Mouse (Mus musculus) MEL (cell line): ENCODE data around the gene Zfp865. TPM values are rescaled to one million over a fixed set of nuclear protein-coding genes. Genes with fewer than 3 reads are reported as not detected.

Experiments
- DNase-seq: peaks from one replicate; pipeline ENCODE4 v3.0.0; 2011; ENCODE audit warnings: low read depth, low spot score
- H3K27ac ChIP-seq: 2 replicates; pipeline ENCODE4 v1.5.1; 2012; ENCODE audit warnings: low read depth, mild to moderate bottlenecking, control low read depth, low read length, moderate library complexity; ENCODE audit not compliant: control insufficient read depth
- H3K27me3 ChIP-seq, 2 experiments: fragments of 150-350 bp in 1 of 2; sonication (generic) in 1 of 2; 2 replicates each; pipeline ENCODE4 v1.6.1; 2012; ENCODE audit warnings: low read length in 2 of 2, mild to moderate bottlenecking in 2 of 2, improper control_type of control experiment in 1 of 2, moderate library complexity in 1 of 2; ENCODE audit not compliant: insufficient read depth in 2 of 2, control insufficient read depth in 1 of 2
- H3K36me3 ChIP-seq, 2 experiments: 2 replicates each; pipeline ENCODE4 v1.6.1; 2012 to 2014; ENCODE audit warnings: low read length in 2 of 2, improper control_type of control experiment in 1 of 2, inconsistent platforms in 1 of 2, mild to moderate bottlenecking in 1 of 2; ENCODE audit not compliant: insufficient read depth in 2 of 2, control insufficient read depth in 1 of 2
- H3K4me1 ChIP-seq, 2 experiments: fragments of 150-350 bp in 1 of 2; sonication (generic) in 1 of 2; 2 replicates each; pipeline ENCODE4 v1.6.1; 2012; ENCODE audit warnings: low read length in 2 of 2, improper control_type of control experiment in 1 of 2, mild to moderate bottlenecking in 1 of 2; ENCODE audit not compliant: insufficient read depth in 2 of 2, control insufficient read depth in 1 of 2
- H3K4me3 ChIP-seq, 2 experiments: fragments of 150-350 bp in 1 of 2; sonication (generic) in 1 of 2; 2 replicates each; pipeline ENCODE4 v1.5.1; 2012; ENCODE audit warnings: low read depth in 2 of 2, low read length in 2 of 2, mild to moderate bottlenecking in 2 of 2, moderate library complexity in 2 of 2, control low read depth in 1 of 2, improper control_type of control experiment in 1 of 2; ENCODE audit not compliant: control insufficient read depth in 1 of 2, insufficient read depth in 1 of 2
- H3K79me2 ChIP-seq: 2 replicates; pipeline ENCODE4 v1.6.1; 2012; ENCODE audit warnings: mild to moderate bottlenecking, low read length, moderate library complexity; ENCODE audit not compliant: control insufficient read depth, poor library complexity, insufficient read depth
- H3K9ac ChIP-seq: 2 replicates; pipeline ENCODE4 v1.6.1; 2012; ENCODE audit warnings: low read depth, mild to moderate bottlenecking, control low read depth, low read length, moderate library complexity; ENCODE audit not compliant: control insufficient read depth, poor library complexity, severe bottlenecking
- H3K9me3 ChIP-seq: fragments of 150-350 bp; sonication (generic); replicated peaks from 2 replicates; pipeline ENCODE4 v1.6.1; 2012; ENCODE audit warnings: mild to moderate bottlenecking, low read length, improper control_type of control experiment, moderate library complexity; ENCODE audit not compliant: insufficient read depth
- CHD2 ChIP-seq: IDR thresholded peaks from 2 replicates; pipeline ENCODE4 v1.6.1; 2011; ENCODE audit warnings: low read length, improper control_type of control experiment
- CTCF ChIP-seq, 3 experiments: IDR thresholded peaks in 2 of 3; conservative IDR thresholded peaks in 1 of 3; 2 replicates each; pipeline ENCODE4 v1.5.1; 2011 to 2012; ENCODE audit warnings: low read length in 3 of 3, low read depth in 2 of 3, mild to moderate bottlenecking in 2 of 3, improper control_type of control experiment in 1 of 3, inconsistent platforms in 1 of 3, mixed read lengths in 1 of 3, moderate library complexity in 1 of 3; ENCODE audit not compliant: control insufficient read depth in 1 of 3, insufficient read depth in 1 of 3, poor library complexity in 1 of 3, severe bottlenecking in 1 of 3
- ELF1 ChIP-seq: IDR thresholded peaks from 2 replicates; pipeline ENCODE4 v1.6.1; 2014; ENCODE audit warnings: low read depth, mild to moderate bottlenecking, inconsistent platforms, low read length, improper control_type of control experiment, moderate library complexity
- EP300 ChIP-seq, 2 experiments: IDR thresholded peaks; 2 replicates each; pipeline ENCODE4 v1.6.1; 2011; ENCODE audit warnings: improper control_type of control experiment in 2 of 2, low read length in 2 of 2, low read depth in 1 of 2, mild to moderate bottlenecking in 1 of 2
- ETS1 ChIP-seq: IDR thresholded peaks from 2 replicates; pipeline ENCODE4 v1.6.1; 2012; ENCODE audit warnings: low read depth, mild to moderate bottlenecking, inconsistent platforms, low read length, improper control_type of control experiment, moderate library complexity
- GABPA ChIP-seq: IDR thresholded peaks from 2 replicates; pipeline ENCODE4 v1.6.1; 2012; ENCODE audit warnings: low read depth, mild to moderate bottlenecking, inconsistent platforms, low read length, improper control_type of control experiment, moderate library complexity
- GATA1 ChIP-seq: IDR thresholded peaks from 2 replicates; pipeline ENCODE4 v1.6.1; 2011; ENCODE audit warnings: low read depth, low read length, improper control_type of control experiment
- HCFC1 ChIP-seq: IDR thresholded peaks from 2 replicates; pipeline ENCODE4 v1.6.1; 2012; ENCODE audit warnings: low read depth, mild to moderate bottlenecking, inconsistent platforms, low read length, improper control_type of control experiment, moderate library complexity
- MAFK ChIP-seq: IDR thresholded peaks from 2 replicates; pipeline ENCODE4 v1.6.1; 2011; ENCODE audit warnings: low read depth, mild to moderate bottlenecking, low read length, improper control_type of control experiment, borderline replicate concordance
- MAX ChIP-seq: IDR thresholded peaks from 2 replicates; pipeline ENCODE4 v1.6.1; 2011; ENCODE audit warnings: low read length, improper control_type of control experiment
- MXI1 ChIP-seq: IDR thresholded peaks from 2 replicates; pipeline ENCODE4 v1.6.1; 2011; ENCODE audit warnings: mild to moderate bottlenecking, low read depth, low read length, improper control_type of control experiment
- MYB ChIP-seq: IDR thresholded peaks from 2 replicates; pipeline ENCODE4 v1.6.1; 2011; ENCODE audit warnings: mild to moderate bottlenecking, low read depth, low read length, improper control_type of control experiment
- MYC ChIP-seq: IDR thresholded peaks from 2 replicates; pipeline ENCODE4 v1.6.1; 2011; ENCODE audit warnings: low read depth, mild to moderate bottlenecking, low read length, improper control_type of control experiment, moderate library complexity
- NRF1 ChIP-seq: IDR thresholded peaks from 2 replicates; pipeline ENCODE4 v1.6.1; 2014; ENCODE audit warnings: low read depth, mild to moderate bottlenecking, inconsistent platforms, low read length, improper control_type of control experiment, moderate library complexity; ENCODE audit not compliant: poor library complexity, insufficient read depth, severe bottlenecking
- POLR2A ChIP-seq, 2 experiments: IDR thresholded peaks; 2 replicates each; pipeline ENCODE4 v1.6.1; 2011 to 2012; ENCODE audit warnings: low read length in 2 of 2, mild to moderate bottlenecking in 2 of 2, control low read depth in 1 of 2, improper control_type of control experiment in 1 of 2, low read depth in 1 of 2, moderate library complexity in 1 of 2; ENCODE audit not compliant: control insufficient read depth in 1 of 2, insufficient read depth in 1 of 2, poor library complexity in 1 of 2
- POLR2AphosphoS2 ChIP-seq: IDR thresholded peaks from 2 replicates; pipeline ENCODE4 v1.6.1; 2011; ENCODE audit warnings: low read length, improper control_type of control experiment
- POLR2AphosphoS5 ChIP-seq: IDR thresholded peaks from 2 replicates; pipeline ENCODE4 v1.6.1; 2012; ENCODE audit warnings: low read depth, borderline replicate concordance, mild to moderate bottlenecking, inconsistent platforms, low read length, moderate library complexity, mixed read lengths
- RAD21 ChIP-seq: IDR thresholded peaks from 2 replicates; pipeline ENCODE4 v1.6.1; 2011; ENCODE audit warnings: mild to moderate bottlenecking, low read depth, low read length, improper control_type of control experiment
- RCOR1 ChIP-seq: IDR thresholded peaks from 2 replicates; pipeline ENCODE4 v1.6.1; 2012; ENCODE audit warnings: low read depth, mild to moderate bottlenecking, inconsistent platforms, low read length, improper control_type of control experiment
- SIN3A ChIP-seq: IDR thresholded peaks from 2 replicates; pipeline ENCODE4 v1.6.1; 2012; ENCODE audit warnings: low read length, improper control_type of control experiment, inconsistent platforms
- SMC3 ChIP-seq: IDR thresholded peaks from 2 replicates; pipeline ENCODE4 v1.6.1; 2011; ENCODE audit warnings: low read depth, low read length, improper control_type of control experiment
- TAL1 ChIP-seq: IDR thresholded peaks from 2 replicates; pipeline ENCODE4 v1.6.1; 2012; ENCODE audit warnings: mild to moderate bottlenecking, inconsistent platforms, low read length, moderate library complexity, mixed read lengths
- TBP ChIP-seq: IDR thresholded peaks from 2 replicates; pipeline ENCODE4 v1.8.0; 2011; ENCODE audit warnings: low read depth, low read length, improper control_type of control experiment
- TCF12 ChIP-seq: IDR thresholded peaks from 2 replicates; pipeline ENCODE4 v1.6.1; 2014; ENCODE audit warnings: low read depth, mild to moderate bottlenecking, inconsistent platforms, low read length, improper control_type of control experiment, moderate library complexity
- UBTF ChIP-seq: IDR thresholded peaks from 2 replicates; pipeline ENCODE4 v1.6.1; 2012; ENCODE audit warnings: low read depth, mild to moderate bottlenecking, inconsistent platforms, low read length, improper control_type of control experiment, moderate library complexity, borderline replicate concordance; ENCODE audit not compliant: insufficient read depth
- USF1 ChIP-seq: IDR thresholded peaks from 2 replicates; pipeline ENCODE4 v1.6.1; 2014; ENCODE audit warnings: low read depth, mild to moderate bottlenecking, inconsistent platforms, low read length, improper control_type of control experiment, moderate library complexity
- ZC3H11A ChIP-seq: IDR thresholded peaks from 2 replicates; pipeline ENCODE4 v1.6.1; 2012; ENCODE audit warnings: low read depth, mild to moderate bottlenecking, inconsistent platforms, low read length, improper control_type of control experiment
- ZKSCAN1 ChIP-seq: IDR thresholded peaks from 2 replicates; pipeline ENCODE4 v1.6.1; 2012; ENCODE audit warnings: low read depth, mild to moderate bottlenecking, inconsistent platforms, low read length, improper control_type of control experiment, moderate library complexity
- ZMIZ1 ChIP-seq: IDR thresholded peaks from 2 replicates; pipeline ENCODE4 v1.6.1; 2012; ENCODE audit warnings: low read depth, mild to moderate bottlenecking, inconsistent platforms, low read length, improper control_type of control experiment, moderate library complexity
- ZNF384 ChIP-seq: IDR thresholded peaks from 2 replicates; pipeline ENCODE4 v1.6.1; 2012; ENCODE audit warnings: low read depth, mild to moderate bottlenecking, inconsistent platforms, low read length, improper control_type of control experiment
- polyA plus RNA-seq, 2 experiments: library from polyadenylated mRNA; stranded (reverse) in 1 of 2; unstranded in 1 of 2; fragments of >175 nt in 1 of 2; fragments of >200 nt in 1 of 2; gene quantifications; 2 replicates each; pipeline versions ENCODE4 v1.2.1 to v1.2.4; 2012; ENCODE audit warnings: low replicate concordance in 2 of 2, low read depth in 1 of 2; ENCODE audit not compliant: insufficient read length in 2 of 2, insufficient read depth in 1 of 2, missing spikeins in 1 of 2
- total RNA-seq: library from RNA; depleted of rRNA; stranded (reverse); fragments of 300-350 nt; gene quantifications from 2 replicates; pipeline ENCODE4 v1.2.3, GENCODE M21; 2012

Zfp865 gene
- total and polyA plus RNA-seq, 3 experiments: 12.2 to 34.6 TPM; not detected in 1

GRCm38 (mm10) chr7:4996934-4997333, 23.2 kb upstream of the Zfp865 start:
- H3K79me2 ChIP-seq: no peaks in the 10 kb centered on the region
- H3K9me3 ChIP-seq: no peaks in the 10 kb centered on the region
- no peaks in the 10 kb centered on the region for H3K27me3 ChIP-seq
- no peaks in the 10 kb centered on the region for H3K36me3 ChIP-seq
- H3K27ac ChIP-seq: no peak overlapping the region
- no peaks in the 10 kb centered on the region; a peak in 1 of 4 replicates for H3K4me1 ChIP-seq
- no peak overlapping the region for H3K4me3 ChIP-seq
- no peak for DNase-seq
- TF ChIP-seq MAX (no peak), ELF1 (no peak), USF1 (no peak), TAL1 (no peak), MXI1 (no peak), POLR2AphosphoS2 (no peak), ETS1 (no peak), RCOR1 (no peak), POLR2AphosphoS5 (no peak), RAD21 (no peak), ZC3H11A (no peak), MAFK (no peak), MYC (no peak), TBP (no peak), SIN3A (no peak), POLR2A (IDR thresholded peaks at IDR 0.05; ENCODE audit: control insufficient read depth in 1 of 2, insufficient read depth in 1 of 2, low read depth in 1 of 2, low read length in 2 of 2, poor library complexity in 1 of 2) (no peak), ZMIZ1 (no peak), UBTF (no peak), TCF12 (no peak), ZNF384 (no peak)
- TF ChIP-seq, all 39 proteins: peak for 0
- no peak overlapping the region for H3K9ac ChIP-seq

GRCm38 (mm10) chr7:4999876-5000275, 20.3 kb upstream of the Zfp865 start:
- Histone ChIP-seq H3K4me3 (no peak overlapping the region), H3K36me3 (no peaks in the 10 kb centered on the region), H3K27me3 (no peaks in the 10 kb centered on the region), H3K9me3 (no peaks in the 10 kb centered on the region), H3K79me2 (no peaks in the 10 kb centered on the region), H3K27ac (no peak overlapping the region), H3K4me1 (no peaks in the 10 kb centered on the region; a peak in 1 of 4 replicates), H3K9ac (no peak overlapping the region)
- DNase-seq: peak; percentile 52
- peak; percentile 66 for TF ChIP-seq SMC3
- no peak for TF ChIP-seq SIN3A
- no peak for TF ChIP-seq MAFK
- no peak for TF ChIP-seq ETS1
- TF ChIP-seq CTCF (IDR thresholded peaks at IDR 0.05 in 2 of 3, conservative IDR thresholded peaks at IDR 0.05 in 1 of 3; ENCODE audit: control insufficient read depth in 1 of 3, insufficient read depth in 1 of 3, low read depth in 2 of 3, low read length in 3 of 3, poor library complexity in 1 of 3, severe bottlenecking in 1 of 3): peak; percentile 32 to 56 (median 42); a peak in 5 of 6 replicates
- no peak for TF ChIP-seq HCFC1
- TF ChIP-seq TBP: no peak
- TF ChIP-seq GATA1: no peak
- no peak for TF ChIP-seq CHD2
- no peak for TF ChIP-seq EP300 (IDR thresholded peaks at IDR 0.05; ENCODE audit: low read depth in 1 of 2, low read length in 2 of 2)
- TF ChIP-seq TAL1: no peak
- no peak for TF ChIP-seq NRF1
- TF ChIP-seq UBTF: no peak
- no peak for TF ChIP-seq ZMIZ1
- TF ChIP-seq ZC3H11A: peak; percentile 31; the same call in 1 of the 2 replicates
- TF ChIP-seq POLR2A (IDR thresholded peaks at IDR 0.05; ENCODE audit: control insufficient read depth in 1 of 2, insufficient read depth in 1 of 2, low read depth in 1 of 2, low read length in 2 of 2, poor library complexity in 1 of 2): no peak
- no peak for TF ChIP-seq ZKSCAN1
- TF ChIP-seq POLR2AphosphoS5: no peak
- no peak for TF ChIP-seq GABPA
- peak; percentile 49 for TF ChIP-seq RAD21
- no peak for TF ChIP-seq USF1
- TF ChIP-seq MYB: no peak
